Mouse (Mus musculus) ES-CJ7 (cell line): Measurements from ENCODE around the gene Acer3.

Source experiments
- DNase-seq: peaks from one replicate; pipeline ENCODE4 v3.0.0; 2011; ENCODE audit warnings: low read depth, low spot score

Acer3 gene

GRCm38 (mm10) chr7:98321083-98321482 lies at the start of gene Acer3:
Gene Acer3 (minus strand): TSS chr7:98321208.
- no peak for DNase-seq

GRCm38 (mm10) chr7:98369762-98370369 lies 48.9 kb upstream of the Acer3 start:
- DNase-seq, result peak; percentile 75

- DNase-seq, result no peak
Observed at GRCm38 (mm10) chr7:98361662-98362061, 40.7 kb upstream of the Acer3 start.

- peak; percentile 98 for DNase-seq
Observed at GRCm38 (mm10) chr7:98361063-98361652, 40.1 kb upstream of the Acer3 start, which contains the start of gene Tsku. Gene Tsku (minus strand): TSS chr7:98361328.

- DNase-seq, result no peak
Observed at GRCm38 (mm10) chr7:98360621-98360990, 39.6 kb upstream of the Acer3 start.

- DNase-seq, result peak; percentile 48
Observed at GRCm38 (mm10) chr7:98359951-98360620, 39.1 kb upstream of the Acer3 start.

GRCm38 (mm10) chr7:98358016-98358415 lies 37.0 kb upstream of the Acer3 start:
- DNase-seq, result no peak

GRCm38 (mm10) chr7:98357324-98357723 lies 36.3 kb upstream of the Acer3 start:
- no peak for DNase-seq

GRCm38 (mm10) chr7:98354921-98355310 lies 33.9 kb upstream of the Acer3 start:
- no peak for DNase-seq

GRCm38 (mm10) chr7:98354160-98354920 lies 33.3 kb upstream of the Acer3 start:
- no peak for DNase-seq

- DNase-seq, result no peak
Observed at GRCm38 (mm10) chr7:98353616-98354015, 32.6 kb upstream of the Acer3 start.

GRCm38 (mm10) chr7:98351523-98351922 lies 30.5 kb upstream of the Acer3 start:
- no peak for DNase-seq

- no peak for DNase-seq
Observed at GRCm38 (mm10) chr7:98349821-98350220, 28.8 kb upstream of the Acer3 start.

- peak; percentile 75 for DNase-seq
Observed at GRCm38 (mm10) chr7:98349096-98349495, 28.1 kb upstream of the Acer3 start.

GRCm38 (mm10) chr7:98348043-98348442 lies 27.0 kb upstream of the Acer3 start:
- peak; percentile 78 for DNase-seq

GRCm38 (mm10) chr7:98347471-98347870 lies 26.5 kb upstream of the Acer3 start:
- DNase-seq, result no peak

GRCm38 (mm10) chr7:98345036-98345435 lies 24.0 kb upstream of the Acer3 start:
- no peak for DNase-seq

- peak; percentile 63 for DNase-seq
Observed at GRCm38 (mm10) chr7:98344361-98344760, 23.4 kb upstream of the Acer3 start.

- no peak for DNase-seq
Observed at GRCm38 (mm10) chr7:98342249-98342648, 21.2 kb upstream of the Acer3 start.

- peak; percentile 88 for DNase-seq
Observed at GRCm38 (mm10) chr7:98341475-98341874, 20.5 kb upstream of the Acer3 start.

- no peak for DNase-seq
Observed at GRCm38 (mm10) chr7:98340343-98340742, 19.3 kb upstream of the Acer3 start.

GRCm38 (mm10) chr7:98333987-98334386 lies 13.0 kb upstream of the Acer3 start:
- DNase-seq, result no peak
